Mouse (Mus musculus) liver, embryonic 11.5 days (tissue): ENCODE measurements at regions not wholly inside any gene's neighbourhood (a gene's known extent, or its start where the extent isn't known, plus 50 kb on each side); places are given as distances from the start of the nearest gene placed in this dataset.

Experiments
- ATAC-seq: fragments of 200-750 bp; cut with Nextera tagmentation; replicated peaks from 2 replicates; pipeline ENCODE4 v1.8.0; 2017; ENCODE audit warnings: moderate number of reproducible peaks, mild to moderate bottlenecking, moderate TSS enrichment, moderate library complexity; ENCODE audit not compliant: low FRiP score
- DNase-seq: peaks from one replicate; pipeline ENCODE4 v3.0.0-alpha.2; 2017; ENCODE audit warnings: low spot score
- H3K27ac ChIP-seq: fragments of 300-500 bp; sonication (generic); 2 replicates; pipeline ENCODE4 v1.5.1; 2014; ENCODE audit warnings: mild to moderate bottlenecking, low read depth, low read length, control low read depth
- H3K27me3 ChIP-seq: fragments of 300-500 bp; sonication (generic); replicated peaks from 2 replicates; pipeline ENCODE4 v1.6.1; 2014; ENCODE audit warnings: low read length, mixed read lengths; ENCODE audit not compliant: control insufficient read depth, insufficient read depth
- H3K36me3 ChIP-seq: fragments of 300-500 bp; sonication (generic); 2 replicates; pipeline ENCODE4 v1.6.1; 2014; ENCODE audit warnings: mild to moderate bottlenecking, low read length, moderate library complexity, mixed read lengths; ENCODE audit not compliant: control insufficient read depth, insufficient read depth
- H3K4me1 ChIP-seq: fragments of 300-500 bp; sonication (generic); replicated peaks from 2 replicates; pipeline ENCODE4 v1.6.1; 2014; ENCODE audit warnings: low read length, mixed read lengths; ENCODE audit not compliant: control insufficient read depth, insufficient read depth
- H3K4me2 ChIP-seq: fragments of 300-500 bp; sonication (generic); 2 replicates; pipeline ENCODE4 v1.6.1; 2014; ENCODE audit warnings: mild to moderate bottlenecking, control low read depth, moderate library complexity
- H3K4me3 ChIP-seq: fragments of 300-500 bp; sonication (generic); 2 replicates; pipeline ENCODE4 v1.5.1; 2014; ENCODE audit warnings: low read depth, low read length, control low read depth
- H3K9ac ChIP-seq: fragments of 300-500 bp; sonication (generic); 2 replicates; pipeline ENCODE4 v1.6.1; 2014; ENCODE audit warnings: low read depth, low read length, control low read depth
- H3K9me3 ChIP-seq: fragments of 300-500 bp; sonication (generic); 2 replicates; pipeline ENCODE4 v1.6.1; 2016; ENCODE audit warnings: low read length, inconsistent platforms, mixed read lengths; ENCODE audit not compliant: control insufficient read depth
- WGBS: fragments of 180-500 bp; shearing (Covaris S2); extraction: QIAGEN DNeasy Blood & Tissue Kit; methylation state at CpG from one replicate; pipeline ENCODE4 v1.1.7; 2014; 5-methylcytosine and 5-hydroxymethylcytosine counted together

DNA sequence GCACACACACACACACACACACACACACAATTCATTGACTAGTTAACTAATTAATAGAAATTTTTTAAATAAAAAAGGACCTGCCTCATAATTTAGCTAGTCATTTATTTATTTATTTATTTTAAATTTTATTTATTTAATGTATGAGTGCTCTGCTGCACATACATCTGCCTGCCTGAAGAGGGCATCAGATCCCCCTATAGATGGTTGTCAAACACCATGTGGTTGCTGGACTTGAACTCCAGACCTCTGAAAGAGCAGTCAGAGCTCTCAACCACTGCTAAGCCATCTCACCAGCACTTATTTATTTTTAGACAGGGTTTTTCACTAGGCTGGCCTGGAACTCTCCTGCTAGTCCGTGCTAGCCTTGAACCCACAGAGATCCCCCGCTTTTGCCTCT, 50.6 kb upstream of the Hdhd5 start:
- Histone ChIP-seq H3K36me3 (no peaks in the 10 kb centered on the region), H3K4me3 (no peak overlapping the region), H3K27ac (no peak overlapping the region), H3K4me1 (peaks cover 19% of the 10 kb centered on the region), H3K9me3 (no peaks in the 10 kb centered on the region), H3K9ac (no peak overlapping the region), H3K4me2 (no peak overlapping the region), H3K27me3 (0 out of 2 replicates have a peak, but pooled peaks cover 2% of the 10 kb centered on the region)
- WGBS = 90% methylated on average over 2 of the region's 2 CpGs
- ATAC-seq (no peak), DNase-seq (no peak)
